Mouse (Mus musculus): ENCODE results near the gene Znfx1.
A peak's percentile ranks its signal among the peaks of the same experiment; 100 is the strongest.

The Znfx1 gene

DNA sequence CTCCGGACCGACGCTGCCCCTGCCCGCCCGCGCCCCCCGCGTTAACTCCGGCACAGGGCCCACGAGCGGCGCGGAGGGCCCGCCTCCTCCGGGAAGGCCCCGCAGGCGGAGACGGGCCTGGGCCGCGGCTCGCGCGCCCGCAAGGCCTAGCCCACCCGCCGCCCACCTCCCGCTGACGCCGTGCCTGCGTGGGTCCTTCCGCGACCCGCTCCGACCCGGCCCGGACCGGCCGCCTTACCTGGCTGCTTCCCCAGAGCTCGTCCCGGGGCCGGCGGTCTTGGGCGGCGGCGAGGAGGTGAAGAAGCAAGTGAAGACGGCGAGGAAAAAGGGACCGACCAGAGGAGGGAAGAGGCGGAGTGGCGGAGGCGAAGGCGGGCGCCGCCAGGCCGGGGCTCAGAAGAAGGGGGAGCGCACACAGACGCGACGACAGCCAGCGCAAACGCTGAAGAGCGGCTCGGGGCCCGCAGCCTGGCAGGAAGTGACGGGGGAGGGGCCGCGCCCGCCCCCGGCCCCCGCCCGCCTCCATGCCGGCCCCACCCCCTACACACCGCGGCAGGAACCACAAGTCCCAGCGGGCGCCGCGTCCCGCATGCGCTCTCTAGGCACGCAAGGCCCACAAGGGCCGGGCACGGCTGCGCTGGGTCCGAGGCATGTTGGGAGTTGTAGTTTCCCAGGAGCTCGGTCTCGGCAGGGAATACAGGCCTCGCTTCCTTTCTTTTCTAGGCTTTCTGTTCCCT lies 66.9 kb downstream of the Znfx1 start, which contains the start of gene Stau1:
Gene Stau1, minus strand, starts transcription at position 504 of the 737 bp plus-strand sequence.
- peak; percentile 85 to 95 for DNase-seq (ENCODE audit: low spot score in 2 of 2)

DNA sequence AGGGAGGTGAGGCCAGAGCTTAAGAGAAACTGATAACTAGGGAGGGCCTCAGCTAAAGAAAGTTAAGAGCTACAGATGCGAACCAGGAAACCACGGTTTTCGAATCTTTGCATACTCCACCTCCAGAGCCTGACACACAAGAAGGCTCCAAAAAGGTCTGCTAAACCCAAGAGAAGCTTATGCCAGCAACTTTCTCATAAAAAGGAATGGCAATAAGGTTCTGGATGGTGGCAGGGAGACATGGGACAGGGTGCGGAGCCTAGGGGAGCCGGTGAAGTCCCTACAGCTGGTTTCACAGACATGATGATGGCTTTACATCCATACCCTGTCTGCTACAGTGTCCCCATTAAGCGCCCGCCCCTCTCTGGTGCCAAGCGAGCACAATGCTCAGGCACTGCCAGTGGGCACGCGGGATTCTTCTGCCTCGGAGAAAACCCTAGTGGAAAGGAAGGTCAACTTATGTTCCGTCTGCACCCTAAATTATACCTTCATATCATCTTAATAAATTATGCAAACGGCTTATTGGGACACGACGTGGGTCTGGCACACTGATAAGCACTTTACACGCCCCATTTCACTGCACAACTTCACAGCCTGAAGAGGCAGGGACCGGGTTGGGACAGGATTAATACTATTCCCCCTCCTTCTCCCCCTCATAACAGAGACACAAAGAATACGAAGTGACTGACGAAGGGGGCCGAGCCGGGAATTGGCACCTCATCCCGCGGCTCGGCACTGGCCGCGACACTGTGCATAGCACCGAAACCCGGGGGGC lies 67.6 kb downstream of the Znfx1 start:
- peak in 1 of 2 experiments; percentile 6 for DNase-seq (ENCODE audit: low spot score in 2 of 2)

DNA sequence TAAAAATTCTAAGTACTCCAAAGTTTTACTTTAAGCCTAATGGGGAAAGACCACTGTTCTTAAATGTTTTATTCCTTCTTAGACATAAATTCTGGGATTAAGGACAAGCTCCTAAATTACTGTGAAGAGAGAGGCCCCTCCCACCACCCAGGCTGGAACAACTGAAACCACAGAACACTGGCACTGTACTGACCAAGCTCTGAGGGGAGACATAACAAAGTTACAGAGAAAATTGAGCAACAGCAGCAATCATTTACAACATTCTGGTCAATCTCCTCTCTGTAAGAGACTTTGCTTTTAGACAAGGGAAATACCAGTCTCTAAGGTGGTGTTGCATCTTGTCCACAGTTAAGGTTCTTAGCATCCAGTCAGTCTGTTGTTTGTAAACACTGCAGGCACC lies 70.9 kb downstream of the Znfx1 start:
- DNase-seq (ENCODE audit: low spot score in 2 of 2), result no peak

DNA sequence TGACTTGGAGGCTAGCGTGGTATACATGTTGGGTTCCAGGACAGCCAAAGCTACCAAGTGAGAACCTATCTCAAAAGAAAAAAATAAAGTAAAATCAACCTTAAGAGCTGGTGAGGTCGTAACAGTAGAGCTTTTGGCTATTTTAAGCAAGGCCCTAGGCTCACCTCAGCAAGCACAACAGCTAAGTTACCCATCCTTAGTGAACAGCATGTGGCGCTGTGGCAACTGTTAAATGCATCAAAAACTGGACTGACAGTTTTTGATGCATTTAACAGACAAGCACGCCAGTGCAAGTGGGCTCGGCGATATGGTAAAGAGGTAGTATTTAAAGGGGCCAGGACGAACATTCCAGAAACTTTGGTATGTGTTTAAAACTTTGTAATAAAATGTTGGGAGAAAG lies 72.0 kb downstream of the Znfx1 start:
- DNase-seq (ENCODE audit: low spot score in 2 of 2), result no peak
